Mouse (Mus musculus) activated CD4-positive, CD25-positive, alpha-beta regulatory T cell, adult 4 months (primary cell): ENCODE results near the gene Alpk1. TPM values are rescaled to one million over a fixed set of nuclear protein-coding genes. Genes with fewer than 3 reads are reported as not detected.
A peak's percentile ranks its signal among the peaks of the same experiment; 100 is the strongest.
"Not testable (repeated sequence)": the region's sequence is repeated elsewhere in the genome, so short reads cannot be mapped to it uniquely, and the experiment has no call there.

Experiments used
- ATAC-seq: one replicate; pipeline ENCODE4 v1.8.0; 2017
- polyA plus RNA-seq, 2 experiments: library from polyadenylated mRNA; unstranded; fragments of 100-300 nt; shearing (Covaris generic); gene quantifications; one replicate each; pipeline ENCODE4 v1.2.1; 2017

Alpk1 gene
- polyA plus RNA-seq, 2 experiments from 2014 or later, result 0.19 to 0.51 TPM

- no peak for ATAC-seq
These were observed 10.1 kb upstream of the Alpk1 start for GRCm38 (mm10) chr3:127790234-127791055.

GRCm38 (mm10) chr3:127789500-127790191 lies 9.3 kb upstream of the Alpk1 start, which contains the start of gene Tifa:
Gene Tifa, plus strand, starts transcription at chr3:127789805.
- peak; percentile 26 for ATAC-seq

GRCm38 (mm10) chr3:127788919-127789318 lies 8.6 kb upstream of the Alpk1 start:
- no peak for ATAC-seq

- no peak for ATAC-seq
These were observed 7.7 kb upstream of the Alpk1 start for GRCm38 (mm10) chr3:127788038-127788437.

- ATAC-seq, result no peak
These were observed 6.7 kb upstream of the Alpk1 start for GRCm38 (mm10) chr3:127787032-127787431.

- not testable (repeated sequence) for ATAC-seq
These were observed 3.4 kb upstream of the Alpk1 start for GRCm38 (mm10) chr3:127783680-127784079.

- ATAC-seq, result no peak
These were observed 2.6 kb upstream of the Alpk1 start for GRCm38 (mm10) chr3:127782921-127783320.

- ATAC-seq, result no peak
These were observed 594 bp upstream of the Alpk1 start for GRCm38 (mm10) chr3:127780921-127781320.

- ATAC-seq, result no peak
These were observed 11.2 kb downstream of the Alpk1 start for GRCm38 (mm10) chr3:127769146-127769545.

- ATAC-seq, result no peak
These were observed 14.4 kb downstream of the Alpk1 start for GRCm38 (mm10) chr3:127765971-127766370.

GRCm38 (mm10) chr3:127764541-127764940 lies 15.8 kb downstream of the Alpk1 start:
- no peak for ATAC-seq

- ATAC-seq, result peak; percentile 98
These were observed 17.2 kb downstream of the Alpk1 start for GRCm38 (mm10) chr3:127763076-127763612.

- no peak for ATAC-seq
These were observed 17.9 kb downstream of the Alpk1 start for GRCm38 (mm10) chr3:127762403-127762802.

- peak; percentile 43 for ATAC-seq
These were observed 21.1 kb downstream of the Alpk1 start for GRCm38 (mm10) chr3:127759212-127759611.

- no peak for ATAC-seq
These were observed 21.5 kb downstream of the Alpk1 start for GRCm38 (mm10) chr3:127758806-127759205.

- no peak for ATAC-seq
These were observed 22.4 kb downstream of the Alpk1 start for GRCm38 (mm10) chr3:127757886-127758301.

- no peak for ATAC-seq
These were observed 23.9 kb downstream of the Alpk1 start for GRCm38 (mm10) chr3:127756458-127756857.

- no peak for ATAC-seq
These were observed 30.3 kb downstream of the Alpk1 start for GRCm38 (mm10) chr3:127749981-127750562.

- no peak for ATAC-seq
These were observed 31.1 kb downstream of the Alpk1 start for GRCm38 (mm10) chr3:127749266-127749665.

- ATAC-seq, result no peak
These were observed 31.7 kb downstream of the Alpk1 start for GRCm38 (mm10) chr3:127748644-127749043.

GRCm38 (mm10) chr3:127745911-127746640 lies 34.3 kb downstream of the Alpk1 start:
- no peak for ATAC-seq

GRCm38 (mm10) chr3:127745504-127745903 lies 34.8 kb downstream of the Alpk1 start:
- no peak for ATAC-seq
